14 mouse cellular contexts compared by ENCODE assay signal in genomic region chr7:70754826-70755225, GRCm38 (mm10).
"Had no signal": no experiment of that assay in that cellular context is flagged by ENCODE, and none has a peak within 500 bp of the region (broad histone marks: within the 10 kb centered on the region; RNA-seq: fewer than 3 reads in every experiment).

No protein-coding gene starts in this region.

- H3K4me3 ChIP-seq: megakaryocyte, embryonic 14.5 days; midbrain, embryonic 12.5 days; midbrain, embryonic 15.5 days; neural tube, embryonic 12.5 days; stomach, embryonic 15.5 days had no signal

- DNase-seq: lung, adult 18-20 months; lung, embryonic 14.5 days; lung, postnatal 10 days; right cerebral cortex, postnatal 14 days; thymus, adult 2 months; thymus, postnatal 25 days; thymus, postnatal 4 days had no signal

- H3K27ac ChIP-seq: macrophage; midbrain, embryonic 12.5 days; midbrain, embryonic 15.5 days; neural tube, embryonic 12.5 days; stomach, embryonic 15.5 days; stomach, postnatal 0 days had no signal

- H3K27me3 ChIP-seq: megakaryocyte, embryonic 14.5 days; stomach, embryonic 15.5 days had no signal

- H3K4me2 ChIP-seq: lung, embryonic 14.5 days; midbrain, embryonic 12.5 days; midbrain, embryonic 15.5 days; neural tube, embryonic 12.5 days; stomach, embryonic 15.5 days had no signal

- H3K9me3 ChIP-seq: midbrain, embryonic 15.5 days; stomach, embryonic 15.5 days had no signal

- H3K9ac ChIP-seq: lung, embryonic 14.5 days; midbrain, embryonic 12.5 days; midbrain, embryonic 15.5 days; neural tube, embryonic 12.5 days; stomach, embryonic 15.5 days had no signal

- H3K4me1 ChIP-seq: megakaryocyte, embryonic 14.5 days; midbrain, embryonic 12.5 days; midbrain, embryonic 15.5 days; stomach, embryonic 15.5 days had no signal

- H3K36me3 ChIP-seq: midbrain, embryonic 12.5 days; midbrain, embryonic 15.5 days; neural tube, embryonic 12.5 days; stomach, embryonic 15.5 days had no signal

- ATAC-seq: midbrain, embryonic 15.5 days had no signal
